Mouse (Mus musculus): Measurements from ENCODE around the gene Mknk2. TPM values are rescaled to one million over a fixed set of nuclear protein-coding genes. Genes with fewer than 3 reads are reported as not detected.
A peak's percentile ranks its signal among the peaks of the same experiment; 100 is the strongest.

Gene Mknk2
- polyA plus RNA-seq, 2 experiments: 93.0 to 108 TPM

DNA sequence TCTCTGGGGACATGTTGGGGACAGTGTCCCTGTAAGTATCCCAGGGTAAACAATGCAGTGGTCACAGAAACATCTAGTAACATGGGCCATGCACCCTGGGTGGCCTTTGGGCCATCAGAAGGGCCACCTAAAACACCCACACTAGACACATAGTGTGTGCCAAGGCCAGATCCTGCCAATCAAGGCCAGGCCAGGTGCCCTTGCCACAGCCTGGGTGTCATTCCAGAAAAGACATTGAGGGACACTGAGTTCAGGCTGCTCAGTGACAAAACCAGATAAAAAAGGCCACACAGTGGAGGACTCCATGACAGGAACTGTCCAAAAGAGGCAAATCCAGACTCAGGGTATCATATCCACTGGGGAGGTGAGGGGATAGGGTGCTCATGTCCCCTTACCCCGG is 5.7 kb upstream of the Mknk2 start:
- Histone ChIP-seq H3K9me3 (ENCODE audit: control insufficient read depth, low read length) (no peaks in the 10 kb centered on the region), H3K9ac (ENCODE audit: low read depth, low read length, severe bottlenecking) (no peak overlapping the region), H3K36me3 (ENCODE audit: control insufficient read depth, insufficient read depth, low read length) (peaks cover 50% of the 10 kb centered on the region), H3K27me3 (ENCODE audit: control insufficient read depth, insufficient read depth, low read length) (no peaks in the 10 kb centered on the region), H3K27ac (replicated peaks; ENCODE audit: low read depth, low read length) (no peak overlapping the region), H3K4me3 (replicated peaks; ENCODE audit: low read length) (no peak overlapping the region), H3K4me2 (replicated peaks; ENCODE audit: low read depth, low read length, severe bottlenecking) (no peak overlapping the region), H3K4me1 (ENCODE audit: control insufficient read depth, insufficient read depth, low read length) (peaks cover 11% of the 10 kb centered on the region)
- 89% methylated on average over 1 of the region's 1 CpGs for WGBS
- no peak for TF ChIP-seq POLR2A (IDR thresholded peaks at IDR 0.05; ENCODE audit: borderline replicate concordance, extremely low read depth, insufficient read depth, insufficient read length)
- ATAC-seq (ENCODE audit: low FRiP score, low read depth) (no peak), DNase-seq (ENCODE audit: low spot score) (no peak)

DNA sequence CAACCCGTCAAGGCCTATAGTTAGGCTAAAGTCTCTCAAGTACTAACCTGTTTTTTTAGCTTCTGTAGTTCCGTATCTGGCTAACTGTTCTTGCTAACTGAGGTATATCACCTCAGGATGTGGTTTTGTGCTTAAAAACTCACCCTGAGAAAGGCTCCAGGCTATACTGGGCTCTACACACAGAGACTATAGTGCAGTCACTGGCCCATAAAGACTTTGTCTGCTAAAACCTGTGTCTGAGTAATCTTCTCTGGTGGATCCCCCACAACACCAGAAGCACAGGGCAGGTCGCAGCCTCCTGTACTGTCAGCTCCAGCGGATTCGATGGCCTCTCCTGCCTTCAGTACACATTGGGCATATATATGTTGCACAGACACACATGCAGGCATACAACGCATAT is 4.1 kb upstream of the Mknk2 start:
- H3K4me2 ChIP-seq (replicated peaks; ENCODE audit: low read depth, low read length, severe bottlenecking): no peak overlapping the region
- H3K9ac ChIP-seq (ENCODE audit: low read depth, low read length, severe bottlenecking): no peak overlapping the region
- peaks cover 27% of the 10 kb centered on the region for H3K4me1 ChIP-seq (ENCODE audit: control insufficient read depth, insufficient read depth, low read length)
- no peaks in the 10 kb centered on the region for H3K27me3 ChIP-seq (ENCODE audit: control insufficient read depth, insufficient read depth, low read length)
- H3K9me3 ChIP-seq (ENCODE audit: control insufficient read depth, low read length): no peaks in the 10 kb centered on the region
- DNase-seq (ENCODE audit: low spot score): no peak
- peaks cover 36% of the 10 kb centered on the region for H3K36me3 ChIP-seq (ENCODE audit: control insufficient read depth, insufficient read depth, low read length)
- TF ChIP-seq POLR2A (IDR thresholded peaks at IDR 0.05; ENCODE audit: borderline replicate concordance, extremely low read depth, insufficient read depth, insufficient read length): no peak
- H3K27ac ChIP-seq (replicated peaks; ENCODE audit: low read depth, low read length): no peak overlapping the region
- H3K4me3 ChIP-seq (replicated peaks; ENCODE audit: low read length): no peak overlapping the region
- no peak for ATAC-seq (ENCODE audit: low FRiP score, low read depth)
- 91% methylated on average over 6 of the region's 6 CpGs for WGBS

DNA sequence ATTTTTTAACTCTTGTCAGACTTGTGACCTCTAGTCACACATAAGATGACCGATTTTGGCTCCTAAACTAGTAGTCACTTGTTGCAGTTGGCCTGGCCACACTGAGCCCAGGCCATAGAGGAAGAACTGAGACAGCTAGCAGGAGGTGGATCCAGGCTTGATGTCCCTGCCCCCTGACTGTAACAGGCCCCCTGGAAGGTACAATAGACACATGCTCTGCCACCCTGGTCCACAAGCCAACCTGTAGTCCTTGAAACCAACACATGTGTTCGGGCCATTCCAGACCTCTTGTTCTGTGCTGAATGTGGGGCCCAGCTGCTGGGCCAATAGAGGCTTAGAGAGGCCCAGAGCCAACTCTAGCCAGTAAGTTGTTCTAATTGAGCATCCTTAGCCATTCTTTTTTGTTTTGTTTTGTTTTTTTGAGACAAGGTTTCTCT is 2.4 kb upstream of the Mknk2 start:
- no peak for DNase-seq (ENCODE audit: low spot score)
- Histone ChIP-seq H3K4me1 (ENCODE audit: control insufficient read depth, insufficient read depth, low read length) (peaks cover 29% of the 10 kb centered on the region), H3K4me2 (replicated peaks; ENCODE audit: low read depth, low read length, severe bottlenecking) (no peak overlapping the region), H3K4me3 (replicated peaks; ENCODE audit: low read length) (no peak overlapping the region), H3K27ac (replicated peaks; ENCODE audit: low read depth, low read length) (no peak overlapping the region), H3K9me3 (ENCODE audit: control insufficient read depth, low read length) (no peaks in the 10 kb centered on the region), H3K27me3 (ENCODE audit: control insufficient read depth, insufficient read depth, low read length) (no peaks in the 10 kb centered on the region), H3K9ac (ENCODE audit: low read depth, low read length, severe bottlenecking) (0 out of 2 replicates have a peak overlapping the region, but pooled peaks have one; percentile 12), H3K36me3 (ENCODE audit: control insufficient read depth, insufficient read depth, low read length) (peaks cover 19% of the 10 kb centered on the region)
- no peak for ATAC-seq (ENCODE audit: low FRiP score, low read depth)
- TF ChIP-seq POLR2A (IDR thresholded peaks at IDR 0.05; ENCODE audit: borderline replicate concordance, extremely low read depth, insufficient read depth, insufficient read length): no peak
- 80% methylated on average over 2 of the region's 2 CpGs for WGBS

DNA sequence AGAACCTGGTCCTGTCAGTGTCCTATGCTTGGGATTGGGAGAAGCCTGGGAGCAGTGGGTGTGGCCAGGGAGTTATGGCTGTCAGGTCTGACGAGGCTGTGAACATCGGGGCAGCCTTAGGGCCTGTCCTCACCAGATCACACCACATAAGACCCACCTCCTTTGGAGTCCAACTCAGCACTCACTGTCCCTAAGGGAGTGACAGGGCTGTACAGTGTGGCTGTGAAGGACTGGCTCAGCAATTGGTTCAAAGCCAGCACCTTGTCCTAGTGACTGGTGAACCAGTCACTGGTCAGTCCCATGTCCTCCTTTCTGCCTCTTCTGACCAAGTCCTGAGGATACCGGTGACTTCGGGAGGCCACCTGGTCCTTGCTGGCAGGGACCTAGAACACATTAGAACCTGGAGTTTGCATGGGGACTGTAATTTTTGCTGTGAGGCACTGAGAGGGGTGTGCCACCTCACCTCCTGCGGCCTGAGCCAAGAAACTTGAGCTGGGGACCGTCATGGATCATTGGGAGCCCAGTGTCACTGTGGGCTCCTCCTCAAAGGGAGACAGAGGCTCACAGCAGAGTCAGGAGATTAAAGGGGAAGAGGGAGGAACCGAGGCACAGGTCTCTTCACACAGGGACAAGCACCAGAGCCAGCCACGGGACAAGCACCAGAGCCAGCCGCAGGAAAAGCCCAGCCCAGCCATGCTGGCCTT is 1.8 kb upstream of the Mknk2 start:
- no peak for DNase-seq (ENCODE audit: low spot score)
- TF ChIP-seq POLR2A (IDR thresholded peaks at IDR 0.05; ENCODE audit: borderline replicate concordance, extremely low read depth, insufficient read depth, insufficient read length): no peak
- H3K4me1 ChIP-seq (ENCODE audit: control insufficient read depth, insufficient read depth, low read length): peaks cover 32% of the 10 kb centered on the region
- no peak overlapping the region for H3K4me2 ChIP-seq (replicated peaks; ENCODE audit: low read depth, low read length, severe bottlenecking)
- H3K27ac ChIP-seq (replicated peaks; ENCODE audit: low read depth, low read length): no peak overlapping the region
- ATAC-seq (ENCODE audit: low FRiP score, low read depth): no peak
- 53% methylated on average over 9 of the region's 9 CpGs for WGBS
- H3K27me3 ChIP-seq (ENCODE audit: control insufficient read depth, insufficient read depth, low read length): no peaks in the 10 kb centered on the region
- H3K9me3 ChIP-seq (ENCODE audit: control insufficient read depth, low read length): no peaks in the 10 kb centered on the region
- 0 out of 2 replicates have a peak overlapping the region, but pooled peaks have one; percentile 12 for H3K9ac ChIP-seq (ENCODE audit: low read depth, low read length, severe bottlenecking)
- no peak overlapping the region for H3K4me3 ChIP-seq (replicated peaks; ENCODE audit: low read length)
- peaks cover 13% of the 10 kb centered on the region for H3K36me3 ChIP-seq (ENCODE audit: control insufficient read depth, insufficient read depth, low read length)

DNA sequence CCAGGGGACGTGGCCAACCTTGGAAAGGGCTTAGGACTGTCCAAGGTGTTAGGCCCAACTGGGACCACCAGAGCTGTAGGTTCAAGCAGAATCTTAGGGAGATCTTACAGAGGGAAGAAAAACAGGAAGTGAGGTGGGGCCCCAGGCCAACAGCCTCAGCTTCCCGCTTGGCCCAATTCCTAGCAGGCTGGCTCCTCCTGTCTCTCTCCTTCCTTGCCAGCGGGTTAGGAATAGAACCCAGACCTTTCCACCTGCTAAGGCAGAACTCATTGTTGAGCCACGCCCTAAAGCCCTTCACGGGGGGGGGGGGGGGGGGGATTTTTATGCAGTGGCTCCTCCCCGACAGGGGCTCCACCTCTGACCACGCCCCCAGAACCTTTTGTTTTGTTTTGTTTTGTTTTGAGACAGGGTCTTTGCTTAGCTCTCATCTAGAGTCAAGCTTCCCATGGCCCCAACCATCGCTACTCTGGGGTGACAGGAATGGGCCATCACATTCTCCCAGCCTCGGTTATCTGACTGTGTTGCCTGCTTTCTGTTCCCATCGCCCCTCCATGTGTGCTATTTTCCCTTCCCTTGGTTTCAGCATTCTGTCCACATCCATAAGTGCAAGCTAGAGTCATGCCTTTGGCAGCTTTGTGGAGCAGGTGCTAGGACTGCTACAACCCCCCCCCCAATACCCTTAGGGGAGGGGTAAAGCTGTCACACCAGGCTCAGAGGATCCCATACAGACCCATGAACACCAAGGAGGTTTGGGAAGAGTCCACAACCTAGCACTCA is 877 bp upstream of the Mknk2 start:
- Histone ChIP-seq H3K36me3 (ENCODE audit: control insufficient read depth, insufficient read depth, low read length) (peaks cover 11% of the 10 kb centered on the region; the same call in 1 of the 2 replicates), H3K9me3 (ENCODE audit: control insufficient read depth, low read length) (no peaks in the 10 kb centered on the region), H3K9ac (ENCODE audit: low read depth, low read length, severe bottlenecking) (no peak overlapping the region), H3K27ac (replicated peaks; ENCODE audit: low read depth, low read length) (peak overlapping the region; percentile 86), H3K4me2 (replicated peaks; ENCODE audit: low read depth, low read length, severe bottlenecking) (peak overlapping the region; percentile 55; the same call in 1 of the 2 replicates), H3K27me3 (ENCODE audit: control insufficient read depth, insufficient read depth, low read length) (no peaks in the 10 kb centered on the region), H3K4me3 (replicated peaks; ENCODE audit: low read length) (no peak overlapping the region), H3K4me1 (ENCODE audit: control insufficient read depth, insufficient read depth, low read length) (peaks cover 41% of the 10 kb centered on the region)
- no peak for DNase-seq (ENCODE audit: low spot score)
- TF ChIP-seq POLR2A (IDR thresholded peaks at IDR 0.05; ENCODE audit: borderline replicate concordance, extremely low read depth, insufficient read depth, insufficient read length): no peak
- no peak for ATAC-seq (ENCODE audit: low FRiP score, low read depth)
- WGBS: 62% methylated on average over 8 of the region's 10 CpGs
